Mouse (Mus musculus): ENCODE measurements around the gene Calb2.

Calb2 gene

DNA sequence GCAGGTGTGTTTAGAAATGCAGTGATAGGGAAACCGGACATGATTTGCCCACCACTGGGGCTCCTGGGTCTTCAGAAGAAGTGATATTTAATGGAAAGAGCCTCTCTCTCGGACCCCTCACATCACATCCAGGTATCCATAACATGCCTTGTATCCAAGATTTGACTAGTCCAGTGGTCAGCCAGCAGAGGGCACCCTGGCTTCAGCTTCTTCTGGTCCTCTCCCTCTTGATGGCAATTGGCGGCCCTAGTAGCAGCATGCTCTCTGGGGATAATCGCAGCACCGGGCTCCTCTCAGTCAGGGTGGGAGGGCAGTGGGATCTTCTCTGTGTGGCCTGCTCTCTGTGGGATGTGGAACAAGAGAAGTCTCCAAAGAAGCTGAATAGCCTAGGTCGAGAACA is 48.3 kb downstream of the Calb2 start:
- no peak for DNase-seq (ENCODE audit: low read depth)

DNA sequence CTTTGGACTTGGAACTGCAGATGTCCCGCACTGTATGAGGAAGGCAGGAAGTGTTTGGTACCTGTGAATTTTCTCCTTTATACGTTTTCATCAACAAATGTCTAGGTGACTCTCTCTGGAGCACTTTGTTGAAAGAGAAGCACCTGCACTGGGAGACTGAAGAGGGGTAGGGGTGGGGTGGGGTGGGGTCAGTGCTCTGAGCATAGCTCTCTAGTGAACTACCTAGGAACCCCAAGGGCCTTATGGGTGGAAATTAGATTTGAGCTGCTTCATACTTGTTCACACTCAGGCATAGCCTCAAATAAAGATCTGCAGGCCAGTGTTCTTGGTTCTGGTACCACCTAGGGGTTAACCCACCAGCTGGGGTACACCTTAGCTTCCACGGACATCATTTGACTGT is 65.4 kb downstream of the Calb2 start, which contains the start of gene Gm17720:
Gene Gm17720 (minus strand): TSS at position 101 of the 400 bp plus-strand sequence.
- DNase-seq (ENCODE audit: low read depth), result no peak

DNA sequence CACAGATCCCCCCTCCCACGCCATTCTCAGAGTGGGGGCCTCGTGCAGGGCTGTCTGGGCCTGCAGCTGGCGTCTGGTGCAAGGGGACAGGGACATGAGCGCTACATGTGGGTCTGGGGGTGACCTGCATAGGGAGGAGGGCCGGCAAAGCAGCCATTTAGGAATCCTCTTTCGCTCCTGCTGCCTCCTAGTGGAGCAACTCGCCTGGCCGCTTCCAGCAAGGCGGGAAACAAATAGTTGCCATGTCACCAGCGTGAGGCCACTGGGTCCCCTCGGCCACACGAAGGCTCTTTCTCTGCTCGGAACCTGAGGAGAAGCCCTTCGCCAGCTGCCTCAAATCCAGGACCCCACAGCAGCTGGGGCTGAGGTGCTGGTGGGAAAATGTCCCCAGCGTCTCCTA is 66.3 kb downstream of the Calb2 start:
- DNase-seq (ENCODE audit: low read depth), result no peak

DNA sequence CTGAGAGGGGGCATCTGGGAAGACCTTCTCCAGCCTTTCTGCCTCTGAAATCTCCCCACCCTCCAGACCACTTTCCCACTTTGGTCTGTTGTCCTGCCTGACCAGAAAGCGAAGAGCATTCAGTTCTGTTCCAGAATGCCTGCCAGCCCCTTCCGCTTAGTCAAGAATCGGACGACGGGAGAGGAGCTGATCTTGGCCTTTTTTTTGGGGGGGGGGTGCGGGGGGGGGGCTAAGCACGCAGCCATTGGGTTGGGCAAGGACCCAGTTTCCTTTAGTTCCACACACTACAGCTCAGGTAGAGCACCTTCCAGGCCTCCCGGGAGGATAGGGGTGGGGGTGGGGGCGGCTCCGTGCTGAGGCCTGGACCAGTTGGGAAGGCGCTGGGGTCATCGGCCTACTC is 67.1 kb downstream of the Calb2 start, which contains the start of gene Gm21964:
Gene Gm21964 (plus strand): TSS at position 301 of the 400 bp plus-strand sequence.
- no peak for DNase-seq (ENCODE audit: low read depth)

DNA sequence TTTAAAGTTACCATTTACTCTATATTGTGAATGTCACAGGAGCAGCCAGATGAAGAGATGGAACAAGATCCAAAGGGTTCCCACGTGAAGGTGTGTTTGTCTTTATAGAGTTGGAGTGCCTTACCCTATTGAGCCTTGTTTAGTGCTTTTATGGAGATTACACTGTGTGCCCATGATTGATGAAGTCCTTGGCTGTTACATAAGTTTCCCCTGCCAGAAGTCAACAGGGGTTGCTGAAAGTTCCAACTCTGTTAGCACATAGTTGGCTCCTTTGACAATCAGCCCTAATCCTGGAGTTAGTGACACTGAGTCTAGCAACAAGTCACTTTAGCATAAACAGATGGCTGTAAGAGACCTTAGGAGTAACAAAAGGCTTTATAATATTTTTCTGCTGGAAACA is 76.1 kb downstream of the Calb2 start:
- DNase-seq (ENCODE audit: low read depth), result no peak

Measured in induced T-regulatory cell, adult 2 months (primary cell).